Mouse (Mus musculus): ENCODE measurements around the gene Colgalt2.
"Not testable (repeated sequence)": the region's sequence is repeated elsewhere in the genome, so short reads cannot be mapped to it uniquely, and the experiment has no call there.

Colgalt2 gene

DNA sequence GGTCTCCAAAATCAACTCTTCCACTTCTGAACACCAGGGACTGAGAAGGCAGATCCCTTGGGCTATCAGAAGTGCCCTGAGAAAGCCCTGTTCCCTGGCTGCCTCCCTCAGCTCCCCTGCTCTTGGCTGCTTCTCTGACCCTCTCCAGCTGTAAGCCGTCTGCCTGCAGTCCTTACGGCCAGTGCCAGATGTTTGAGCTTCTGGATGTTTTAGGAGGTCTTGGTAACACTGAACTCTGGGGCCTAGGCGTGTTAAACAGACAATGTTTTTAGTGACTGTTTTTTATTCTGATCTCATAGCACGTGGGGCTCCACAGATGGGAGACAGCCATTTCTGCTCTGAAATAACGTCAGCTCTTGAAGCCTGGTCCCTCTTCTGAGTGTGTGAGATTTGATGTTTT, 18.0 kb downstream of the Colgalt2 start:
- DNase-seq (ENCODE audit: low spot score): no peak

GRCm38 (mm10) chr1:152422295-152422694, 22.7 kb downstream of the Colgalt2 start:
- DNase-seq (ENCODE audit: low spot score): no peak

DNA sequence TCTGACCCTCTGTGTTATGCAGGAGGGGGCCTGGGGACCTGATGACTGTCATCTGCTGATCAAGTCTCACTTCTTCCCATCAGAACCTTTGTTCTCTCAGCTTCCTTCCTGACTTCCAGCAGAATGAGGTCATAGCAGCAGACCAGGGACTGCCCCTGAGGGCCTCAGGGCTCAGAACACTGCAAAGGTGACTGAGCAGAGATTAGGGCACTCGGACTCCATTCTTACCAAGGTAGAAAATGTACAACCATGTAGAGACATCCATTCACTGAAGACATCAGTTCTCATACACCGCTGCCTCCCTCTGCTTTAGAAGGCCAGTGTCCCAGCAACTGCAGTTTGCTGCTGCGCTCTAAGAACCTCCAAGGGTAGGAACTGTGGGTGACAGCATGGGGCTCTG, 23.4 kb downstream of the Colgalt2 start:
- DNase-seq (ENCODE audit: low spot score): no peak

- DNase-seq (ENCODE audit: low spot score): no peak
Observed at GRCm38 (mm10) chr1:152427912-152428581, 28.4 kb downstream of the Colgalt2 start.

GRCm38 (mm10) chr1:152429805-152430204, 30.2 kb downstream of the Colgalt2 start:
- DNase-seq (ENCODE audit: low spot score): no peak

GRCm38 (mm10) chr1:152434166-152434565, 34.5 kb downstream of the Colgalt2 start:
- DNase-seq (ENCODE audit: low spot score): no peak

DNA sequence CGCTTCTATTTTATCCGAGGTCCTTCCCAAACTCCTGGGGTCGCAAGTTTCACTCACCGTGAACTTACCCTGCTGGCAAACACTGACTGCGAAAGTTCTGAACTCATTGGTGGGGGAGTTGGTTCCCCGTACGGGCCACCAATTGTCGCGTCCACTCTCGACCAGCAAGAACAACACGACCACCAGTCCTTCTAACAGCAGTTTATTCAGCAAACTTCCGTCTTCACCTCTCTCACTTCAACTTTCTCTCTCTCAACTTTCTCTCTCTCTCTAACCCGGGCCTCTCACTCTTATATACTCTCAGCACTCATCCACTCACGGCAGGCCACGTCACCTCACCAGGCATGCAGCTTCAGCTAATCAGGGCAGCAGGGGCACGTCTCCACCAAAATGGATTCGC, 37.9 kb downstream of the Colgalt2 start:
- DNase-seq (ENCODE audit: low spot score): not testable (repeated sequence)

- DNase-seq (ENCODE audit: low spot score): no peak
Observed at GRCm38 (mm10) chr1:152439408-152439807, 39.8 kb downstream of the Colgalt2 start.

DNA sequence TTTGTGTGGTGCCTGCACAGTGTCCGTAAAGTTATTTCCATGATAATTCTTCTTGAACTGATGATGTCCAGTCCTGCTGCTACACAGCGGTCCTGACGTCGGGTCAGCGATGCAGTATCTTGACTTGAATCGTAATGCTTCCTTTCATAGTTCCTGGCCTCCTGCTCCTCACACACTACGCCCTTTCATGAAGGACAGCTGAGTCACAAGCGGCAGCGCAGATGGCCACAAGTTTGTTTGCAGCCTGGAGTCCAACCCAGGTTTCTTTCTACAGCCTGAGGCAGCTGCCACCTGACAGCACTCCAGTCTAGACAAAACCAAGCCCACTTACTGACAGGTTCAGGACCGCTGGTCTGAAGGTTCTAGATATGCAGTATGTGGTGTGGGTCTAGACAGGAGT, 40.2 kb downstream of the Colgalt2 start:
- no peak for DNase-seq (ENCODE audit: low spot score)

DNA sequence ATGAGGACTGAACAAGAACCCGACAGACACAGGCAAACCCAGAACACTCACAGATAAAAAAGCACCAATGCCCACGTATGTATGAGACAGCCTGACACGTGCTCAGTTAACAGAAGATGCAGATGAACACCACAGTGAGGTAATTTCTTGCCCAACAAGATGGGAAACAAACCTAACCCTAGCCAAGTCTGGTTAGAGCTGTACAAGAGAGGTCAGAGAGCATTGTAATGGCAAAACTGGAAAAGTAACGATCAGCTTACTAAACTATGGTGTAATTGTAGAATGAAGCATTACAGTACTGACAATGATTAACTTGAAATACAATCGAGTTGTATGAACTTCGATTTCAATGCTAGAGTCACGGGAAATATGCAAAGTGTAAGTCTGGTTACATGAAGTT, 45.0 kb downstream of the Colgalt2 start:
- DNase-seq (ENCODE audit: low spot score): no peak

- no peak for DNase-seq (ENCODE audit: low spot score)
Observed at GRCm38 (mm10) chr1:152445925-152446324, 46.3 kb downstream of the Colgalt2 start.

GRCm38 (mm10) chr1:152454536-152454935, 54.9 kb downstream of the Colgalt2 start:
- DNase-seq (ENCODE audit: low spot score): no peak

DNA sequence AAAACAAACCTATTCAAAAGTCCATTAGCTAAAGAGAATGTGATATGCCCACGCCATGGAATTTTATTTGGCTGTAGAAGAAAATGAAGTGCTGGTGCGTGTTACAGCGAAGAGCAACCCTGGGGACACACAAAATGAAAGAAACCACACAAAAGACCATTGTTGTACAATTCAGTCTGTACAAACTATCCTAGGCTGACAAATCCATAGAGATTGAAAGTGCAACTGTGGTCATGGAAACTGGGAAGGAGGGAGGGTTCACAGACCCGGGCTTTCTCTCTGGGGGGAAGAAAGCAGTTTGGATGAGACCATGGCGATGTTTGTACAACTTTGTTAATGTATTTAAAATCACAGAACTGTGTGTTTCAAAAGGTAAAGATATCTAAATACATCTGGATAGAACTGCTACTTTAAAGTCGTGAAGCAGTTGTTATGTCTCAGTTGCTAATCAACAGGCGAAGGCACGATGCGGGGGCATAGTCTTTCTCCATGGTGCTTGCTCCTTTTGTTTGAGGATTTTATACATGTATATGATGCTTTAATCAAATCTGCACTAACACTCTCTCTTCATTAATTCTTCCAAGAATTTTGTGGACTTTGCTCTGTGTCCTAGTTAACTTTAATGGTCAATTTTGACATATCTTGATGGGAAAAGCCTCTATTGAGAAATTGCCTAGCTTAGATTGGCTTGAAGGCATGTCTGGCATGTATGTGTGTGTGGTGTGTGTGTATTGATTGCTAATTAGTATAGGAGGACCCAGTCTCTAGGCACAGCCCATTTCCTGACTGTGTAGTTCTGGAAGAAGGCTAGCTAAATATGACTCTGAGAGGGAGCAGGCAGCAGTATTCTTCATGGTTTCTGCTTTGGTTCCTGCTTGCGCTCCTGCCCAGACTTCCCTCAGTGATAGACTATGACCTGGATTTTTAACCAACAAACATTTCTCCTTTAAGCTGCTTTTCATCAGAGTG, 55.9 kb downstream of the Colgalt2 start:
- no peak for DNase-seq (ENCODE audit: low spot score)

DNA sequence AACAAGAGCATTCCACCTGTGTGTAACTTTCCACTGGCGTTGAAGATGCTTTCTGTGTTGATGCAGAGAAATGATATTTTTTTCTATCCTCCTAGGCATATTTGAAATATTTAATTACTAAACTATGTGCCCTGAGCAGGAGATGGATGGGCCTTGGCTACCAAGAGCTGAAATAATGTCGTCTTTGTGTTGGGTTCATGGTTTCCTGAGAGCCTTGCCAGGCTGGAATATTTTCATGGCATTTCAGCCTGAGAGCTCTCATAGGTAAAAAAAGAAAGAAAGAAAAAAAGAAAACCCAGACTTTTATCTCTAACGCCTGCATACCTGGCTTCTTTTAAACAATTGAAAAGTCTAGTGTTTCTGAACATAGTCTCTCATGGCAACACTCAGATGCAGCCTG, 56.6 kb downstream of the Colgalt2 start:
- no peak for DNase-seq (ENCODE audit: low spot score)

DNA sequence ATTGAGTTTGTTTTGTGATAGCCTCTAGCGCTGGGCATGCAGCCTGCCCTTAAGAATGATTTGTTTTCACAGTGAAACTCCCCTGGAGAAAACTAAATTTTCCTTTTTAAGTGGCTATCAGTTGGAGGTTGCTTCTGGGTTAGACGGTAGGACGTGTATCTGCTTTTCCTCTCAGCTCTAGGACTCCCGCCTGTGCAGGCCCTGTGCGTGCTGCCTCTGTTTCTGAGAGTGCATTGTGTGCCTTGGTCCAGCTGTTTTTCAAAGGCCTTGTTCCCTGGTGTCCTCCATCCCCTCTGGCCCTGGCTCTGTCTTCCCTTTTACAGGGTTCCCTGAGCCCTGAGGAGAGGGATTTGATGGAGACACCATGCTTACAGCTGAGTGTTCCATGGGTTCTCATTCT, 58.0 kb downstream of the Colgalt2 start:
- DNase-seq (ENCODE audit: low spot score): no peak

- no peak for DNase-seq (ENCODE audit: low spot score)
Observed at GRCm38 (mm10) chr1:152458996-152459395, 59.4 kb downstream of the Colgalt2 start.

DNA sequence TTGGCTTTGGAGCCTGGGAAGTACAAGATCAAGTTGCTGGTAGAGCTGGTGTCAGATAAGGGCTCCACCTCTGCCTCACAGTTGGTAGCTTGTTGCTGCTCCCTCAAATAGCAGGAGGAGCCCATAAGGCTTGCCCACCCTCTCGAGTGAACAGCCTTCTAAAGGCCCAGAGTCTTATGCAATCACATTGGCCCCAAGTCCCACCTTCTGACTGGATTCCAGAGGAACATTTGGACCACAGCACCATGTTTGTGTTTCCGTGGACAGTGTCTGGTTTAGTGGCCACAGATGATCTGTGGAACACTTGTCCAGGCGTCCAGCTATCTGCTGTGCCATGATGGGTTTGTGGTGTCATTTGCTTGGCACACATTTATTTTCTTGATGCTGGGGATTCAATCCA, 61.3 kb downstream of the Colgalt2 start:
- DNase-seq (ENCODE audit: low spot score): no peak

- DNase-seq (ENCODE audit: low spot score): no peak
Observed at GRCm38 (mm10) chr1:152461814-152462213, 62.2 kb downstream of the Colgalt2 start.

DNA sequence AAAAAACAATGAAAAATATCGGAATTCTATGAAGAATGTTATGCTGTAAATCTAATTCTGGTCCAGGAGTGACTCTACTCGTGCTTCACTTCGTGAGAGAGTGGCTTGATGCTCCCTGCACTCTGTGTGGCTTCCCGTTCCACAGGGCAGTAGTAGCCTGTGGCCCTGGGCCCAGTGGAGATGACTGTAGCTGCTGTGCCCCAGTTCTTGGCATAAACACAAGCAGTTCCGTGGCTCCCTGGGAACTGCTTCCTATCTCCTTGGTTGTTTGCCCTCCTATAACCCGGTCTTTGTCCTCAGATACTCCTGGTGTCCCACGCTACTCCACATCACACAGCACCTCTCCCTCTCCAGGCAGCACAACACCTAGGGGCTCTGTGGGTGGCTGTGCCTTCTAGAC, 62.7 kb downstream of the Colgalt2 start:
- DNase-seq (ENCODE audit: low spot score): no peak

DNA sequence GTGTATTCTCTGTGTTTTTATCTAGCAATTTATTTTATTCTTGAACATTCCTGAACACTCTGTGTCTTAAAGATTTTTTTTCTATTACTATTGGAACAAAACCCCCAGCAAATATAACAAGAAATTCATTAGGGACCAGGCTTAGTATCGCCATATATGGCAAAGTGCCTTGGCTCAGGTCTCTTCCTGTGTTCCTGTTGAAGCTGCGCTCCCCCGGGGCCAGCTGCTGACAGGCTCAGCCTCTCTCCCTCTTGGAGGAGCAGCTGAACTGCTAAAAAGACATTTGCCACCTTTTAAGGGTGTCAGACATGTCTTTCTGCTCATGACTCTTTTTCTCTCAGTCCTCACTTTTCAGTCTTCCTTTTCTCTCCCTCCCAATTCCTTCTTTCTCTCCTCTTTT, 66.7 kb downstream of the Colgalt2 start:
- DNase-seq (ENCODE audit: low spot score): peak; percentile 11

- no peak for DNase-seq (ENCODE audit: low spot score)
Observed at GRCm38 (mm10) chr1:152468443-152468842, 68.8 kb downstream of the Colgalt2 start.

DNA sequence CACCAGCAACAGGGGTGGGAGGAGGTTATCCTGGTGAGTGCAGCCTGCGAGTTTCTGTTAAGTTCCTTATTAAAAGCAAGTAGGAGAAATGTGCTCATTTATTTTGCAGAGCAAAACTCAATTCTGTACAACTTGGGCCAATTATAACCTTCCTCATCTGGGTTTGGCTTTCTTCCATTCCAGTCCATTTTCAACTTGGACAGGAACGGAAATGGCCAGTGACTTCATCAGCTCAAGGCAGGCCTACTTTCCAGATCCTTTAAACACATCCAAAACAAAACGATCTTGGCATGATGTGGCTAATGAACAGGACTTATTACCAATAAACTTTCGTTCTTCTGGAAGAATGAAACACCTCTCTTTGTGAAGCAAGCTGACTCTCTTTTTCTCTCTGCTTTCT, 76.5 kb downstream of the Colgalt2 start:
- DNase-seq (ENCODE audit: low spot score): no peak

- DNase-seq (ENCODE audit: low spot score): no peak
Observed at GRCm38 (mm10) chr1:152490842-152491241, 91.2 kb downstream of the Colgalt2 start.

Data from MN1 (cell line).